Mouse (Mus musculus) 3T3-L1 (cell line): Measurements from ENCODE around the gene Zbtb44.
"Not testable (repeated sequence)": the region's sequence is repeated elsewhere in the genome, so short reads cannot be mapped to it uniquely, and the experiment has no call there.

Experiments used
- DNase-seq: peaks from one replicate; pipeline ENCODE4 v3.0.0-alpha.2; 2015; ENCODE audit warnings: low read depth, low spot score

Gene Zbtb44

DNA sequence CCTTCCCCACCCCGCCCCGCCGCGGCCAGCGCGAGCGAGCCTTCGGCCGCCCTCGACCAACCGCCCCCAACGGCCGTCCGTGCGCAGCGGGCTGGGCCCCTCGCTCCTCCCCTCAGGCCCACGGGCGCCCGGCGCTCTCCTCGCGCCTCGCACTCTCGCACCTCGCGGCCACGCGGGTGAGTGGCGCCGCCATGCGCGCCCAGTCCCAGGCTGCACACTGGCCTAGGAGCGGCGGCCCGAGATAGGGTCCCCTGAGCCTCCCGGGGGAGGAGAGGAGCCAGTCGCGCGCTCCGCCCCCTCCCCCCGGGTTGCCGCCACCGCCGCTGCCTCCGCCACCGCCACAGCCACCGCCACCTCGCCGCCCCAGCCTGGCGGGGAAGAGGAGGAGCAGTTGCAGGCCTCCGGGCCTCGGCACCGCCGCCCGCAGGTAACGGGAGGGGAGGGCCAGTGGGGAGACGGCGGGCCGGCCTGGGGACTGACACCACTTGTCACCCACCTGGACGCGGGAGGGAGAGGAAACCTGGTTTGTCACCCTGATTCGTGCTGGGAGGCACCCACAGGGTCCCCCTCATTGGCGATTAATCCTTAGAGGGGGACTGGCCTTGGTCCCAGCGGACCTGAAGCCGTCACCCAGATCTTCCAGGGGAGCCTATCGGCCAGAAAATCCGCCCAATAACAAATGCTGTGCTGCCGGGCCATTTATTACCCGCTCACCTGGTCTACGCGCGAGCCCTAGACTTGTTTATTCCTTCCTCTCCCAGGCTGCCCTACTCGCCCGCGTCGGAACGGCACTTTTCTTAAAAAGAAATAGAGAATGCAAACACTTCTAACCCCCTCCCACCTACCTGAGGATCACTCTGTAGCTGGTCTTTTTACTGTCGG lies at the start of gene Zbtb44:
TSS of gene Zbtb44 (plus strand) at position 113 of the 882 bp plus-strand sequence.
- DNase-seq: peak; percentile 34

DNA sequence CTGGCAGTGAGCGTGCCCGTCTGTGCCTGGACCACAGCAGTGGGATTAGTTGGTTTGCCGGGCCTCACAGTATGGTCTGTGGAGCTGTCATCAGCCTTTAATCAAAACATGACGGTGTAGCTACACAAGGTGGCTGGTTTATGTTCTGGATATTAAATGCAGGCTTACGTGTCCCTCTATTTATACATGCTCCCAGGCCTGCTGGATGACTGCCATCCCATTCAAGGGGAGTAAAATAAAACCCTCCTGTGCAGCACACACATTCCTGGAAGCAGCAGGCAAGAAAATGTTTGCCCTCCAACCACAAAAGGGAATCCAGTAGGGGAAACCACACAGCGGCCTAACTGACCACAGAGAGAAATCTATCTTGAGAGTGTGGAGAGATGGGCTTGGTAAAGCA lies 44.7 kb upstream of the Zbtb44 start:
- DNase-seq: peak; percentile 68

DNA sequence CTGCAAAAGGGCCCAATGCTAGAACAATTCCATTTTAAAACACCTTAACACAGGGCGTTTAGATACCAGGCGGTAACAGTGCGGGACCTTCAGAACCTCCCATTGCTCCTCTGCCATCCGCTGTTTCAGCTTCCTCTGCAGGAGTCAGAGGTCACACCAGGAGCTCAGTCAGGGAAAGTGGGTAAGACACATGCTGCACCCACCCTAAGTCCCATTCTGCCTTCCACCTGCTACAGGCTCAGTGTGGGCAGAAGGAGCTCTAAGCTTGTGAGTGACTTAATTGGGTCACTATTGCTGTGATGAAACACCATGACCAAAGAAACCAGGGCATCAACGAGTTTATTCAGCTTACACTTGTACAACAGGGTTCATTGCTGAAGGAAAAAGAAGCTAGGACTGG lies 37.3 kb upstream of the Zbtb44 start:
- no peak for DNase-seq

DNA sequence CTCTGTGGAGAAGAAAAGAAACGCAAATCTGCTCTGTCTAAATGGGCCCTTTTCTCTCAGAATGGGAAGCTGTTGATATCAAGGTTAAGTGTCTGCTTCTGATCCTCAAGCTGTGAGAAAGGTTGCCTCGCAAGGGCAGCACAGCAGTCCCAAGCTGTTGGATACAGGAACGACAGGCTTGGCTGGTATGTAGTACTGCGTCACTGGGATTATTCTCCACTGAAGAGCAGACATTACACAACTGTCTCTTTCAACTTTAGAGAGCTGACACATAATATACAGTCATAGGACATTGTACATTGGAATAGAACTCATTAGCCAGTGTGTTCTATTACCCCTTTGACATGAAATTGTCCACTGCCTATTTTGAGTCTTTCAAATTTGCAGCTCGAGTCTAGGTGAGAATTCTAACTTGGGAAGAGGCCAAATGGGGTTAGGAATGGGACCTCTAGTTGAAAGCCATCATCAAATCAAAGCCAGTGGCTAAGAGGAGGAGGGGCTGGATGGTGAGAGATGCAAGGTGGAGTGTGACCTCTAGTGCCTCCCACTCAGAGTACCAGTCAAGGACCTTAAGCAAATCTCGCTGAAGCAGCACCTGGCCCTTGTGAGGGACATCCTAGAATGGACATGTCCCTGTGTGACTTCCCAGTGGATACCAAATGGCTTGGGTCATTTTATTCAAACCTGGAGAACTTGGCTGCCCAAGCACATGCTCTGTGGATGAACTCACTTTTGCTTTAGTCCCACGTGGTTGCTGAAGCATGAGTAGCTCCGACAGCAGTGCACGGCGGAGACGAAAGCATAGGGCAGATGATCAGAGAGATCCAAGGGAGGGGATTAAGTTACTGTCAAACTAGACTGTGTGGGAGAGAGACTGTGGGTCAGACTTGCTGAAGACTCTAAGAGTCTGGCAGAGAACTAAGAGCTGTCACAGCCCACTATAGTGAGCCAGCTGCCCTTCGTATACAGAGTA lies 33.6 kb upstream of the Zbtb44 start:
- no peak for DNase-seq

DNA sequence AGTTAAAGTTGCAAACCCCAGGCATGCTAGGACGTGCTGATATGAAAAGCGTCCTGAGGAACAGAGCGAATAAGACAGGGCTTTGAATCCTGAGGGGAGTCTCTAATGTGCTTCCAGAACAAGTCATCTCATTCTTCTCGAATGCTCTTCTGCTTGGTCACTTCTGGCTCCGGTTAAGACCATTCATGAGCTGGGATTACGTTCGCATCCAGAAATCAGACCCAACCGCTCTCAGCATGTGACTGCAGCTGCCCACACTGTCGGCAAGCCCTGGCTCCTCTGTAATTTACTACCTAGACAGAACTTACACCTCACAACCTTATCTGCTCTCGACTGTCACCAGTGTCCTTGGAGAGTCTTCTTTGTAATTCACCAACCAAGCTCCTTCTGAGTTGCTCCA lies 29.8 kb upstream of the Zbtb44 start:
- DNase-seq: no peak

DNA sequence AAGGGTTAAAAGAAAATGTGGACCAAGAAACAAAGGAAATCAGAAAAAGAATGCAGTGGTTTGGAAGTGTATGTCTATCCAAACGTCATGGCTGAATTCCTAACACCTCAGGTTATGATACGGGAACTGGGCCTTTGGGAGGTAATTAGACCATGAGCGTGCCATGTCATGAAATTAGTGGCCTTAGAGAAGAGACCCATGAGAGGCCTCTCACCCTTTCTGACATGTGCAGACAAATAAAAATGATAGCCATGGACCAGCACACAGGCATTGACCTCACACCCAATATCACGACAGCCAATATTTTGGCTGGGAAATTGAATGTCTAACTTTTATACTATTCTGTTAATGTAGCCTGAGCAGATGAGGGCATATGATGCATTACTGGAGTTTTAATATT lies 27.9 kb upstream of the Zbtb44 start:
- no peak for DNase-seq

DNA sequence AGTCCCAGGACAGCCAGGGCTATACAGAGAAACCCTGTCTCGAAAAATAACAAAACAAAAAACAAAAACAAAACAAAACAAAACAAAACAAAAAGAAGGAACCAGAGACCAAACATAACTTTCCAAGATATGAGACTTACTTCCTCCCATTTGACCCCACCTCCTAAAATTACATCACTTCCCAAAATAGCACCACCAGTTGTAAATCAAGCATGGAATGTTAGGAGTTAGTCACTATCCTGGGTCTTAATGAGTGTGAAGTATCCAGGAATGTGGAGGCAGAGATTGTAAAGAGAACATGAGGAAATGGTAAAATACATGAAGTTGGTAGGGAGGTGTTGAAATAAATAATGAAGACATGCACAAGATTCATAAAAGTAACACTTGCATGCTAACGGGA lies 21.1 kb upstream of the Zbtb44 start:
- DNase-seq: peak; percentile 58

DNA sequence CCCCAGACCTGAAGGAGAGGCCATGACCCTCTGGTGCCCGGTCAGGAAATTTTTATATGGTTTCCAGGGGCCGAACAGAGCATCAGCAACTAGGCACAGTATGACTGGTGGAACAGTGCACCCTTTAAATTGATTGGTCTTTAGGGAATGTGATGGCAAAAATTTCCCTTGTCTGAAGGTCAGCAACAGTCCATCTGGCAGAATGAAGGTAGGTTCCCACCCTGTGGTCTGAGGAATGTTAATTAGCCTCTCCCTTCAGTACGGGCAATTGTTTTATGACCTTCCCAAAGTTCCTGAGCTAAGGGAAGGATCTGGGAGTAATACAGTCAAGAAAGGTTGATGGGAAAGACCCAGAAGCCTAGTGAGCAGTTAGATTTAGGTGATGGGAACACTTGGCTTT lies 20.4 kb upstream of the Zbtb44 start:
- DNase-seq: no peak

DNA sequence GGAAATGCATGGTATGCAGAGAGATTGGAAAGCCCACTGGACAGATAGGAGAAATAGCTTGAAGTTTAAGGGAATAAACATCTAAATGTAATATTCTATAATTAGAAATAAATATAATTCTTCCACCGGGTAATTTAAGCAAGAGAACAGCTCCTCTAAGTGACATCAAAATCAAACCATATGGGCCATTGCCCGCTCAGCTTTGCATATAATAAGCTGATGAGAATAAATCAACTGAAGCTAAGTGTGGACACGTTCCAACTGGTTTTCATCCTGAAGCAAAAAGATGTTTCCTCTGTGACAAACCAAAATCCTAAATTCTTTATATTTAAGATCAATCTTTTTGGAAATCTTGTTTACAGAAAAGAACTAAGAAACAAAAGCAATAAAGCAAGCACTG lies 19.7 kb upstream of the Zbtb44 start:
- DNase-seq: no peak

DNA sequence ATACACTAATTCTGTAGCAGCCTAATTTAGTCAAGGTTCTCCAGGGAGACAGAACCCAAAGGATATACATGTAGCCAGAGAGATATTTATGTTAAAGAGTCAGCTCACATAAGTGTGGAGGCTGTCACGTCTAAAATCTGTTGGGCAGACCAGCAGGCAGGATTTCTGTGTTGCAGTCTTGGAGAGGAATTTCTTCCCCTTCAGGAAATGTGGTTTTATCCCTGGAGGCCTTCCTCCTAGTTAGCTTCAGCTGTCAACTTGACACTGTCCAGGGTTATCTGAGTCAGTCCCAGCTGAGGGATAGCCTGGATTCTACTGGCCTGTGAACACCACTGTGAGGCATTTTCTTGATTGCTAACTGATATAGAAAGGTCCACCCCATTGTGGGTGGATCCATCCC lies 18.9 kb upstream of the Zbtb44 start:
- peak; percentile 69 for DNase-seq

DNA sequence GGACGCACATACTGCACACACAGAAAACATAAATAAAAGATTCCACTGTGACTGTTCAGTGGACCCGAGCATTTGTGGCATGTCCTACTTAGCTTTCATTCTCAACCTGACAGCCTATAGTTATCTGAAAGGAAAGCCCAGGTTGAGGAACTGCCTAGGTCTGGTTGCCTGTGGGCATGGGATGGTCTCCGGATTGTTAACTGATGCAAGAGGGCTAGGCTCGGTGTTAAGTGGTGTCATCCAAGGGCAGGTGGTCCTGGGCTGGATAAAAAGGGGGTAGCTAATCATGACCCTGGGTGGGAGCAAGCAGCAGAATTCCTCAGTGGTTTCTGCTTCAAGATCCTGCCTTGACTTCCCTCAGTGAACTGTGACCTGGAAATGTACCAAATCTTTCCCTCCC lies 17.8 kb upstream of the Zbtb44 start:
- DNase-seq: no peak

DNA sequence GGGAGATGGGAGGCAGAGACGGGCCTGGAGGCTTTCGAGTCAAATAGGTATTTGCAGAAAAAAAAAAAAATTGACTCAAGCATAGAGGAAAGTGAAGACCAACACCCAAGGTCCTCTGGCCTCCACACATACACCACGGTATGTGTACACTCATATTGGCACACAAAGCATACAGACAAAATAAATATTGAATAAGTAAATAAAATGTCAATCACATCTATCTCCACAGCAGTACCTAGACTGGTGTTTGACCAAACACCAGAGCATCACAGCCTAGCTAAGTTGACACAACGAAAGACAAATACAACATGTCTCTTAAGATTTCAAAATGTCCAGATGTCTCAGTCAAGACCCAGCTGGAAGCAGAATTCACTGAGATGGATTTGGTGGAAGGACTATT lies 17.0 kb upstream of the Zbtb44 start:
- no peak for DNase-seq

DNA sequence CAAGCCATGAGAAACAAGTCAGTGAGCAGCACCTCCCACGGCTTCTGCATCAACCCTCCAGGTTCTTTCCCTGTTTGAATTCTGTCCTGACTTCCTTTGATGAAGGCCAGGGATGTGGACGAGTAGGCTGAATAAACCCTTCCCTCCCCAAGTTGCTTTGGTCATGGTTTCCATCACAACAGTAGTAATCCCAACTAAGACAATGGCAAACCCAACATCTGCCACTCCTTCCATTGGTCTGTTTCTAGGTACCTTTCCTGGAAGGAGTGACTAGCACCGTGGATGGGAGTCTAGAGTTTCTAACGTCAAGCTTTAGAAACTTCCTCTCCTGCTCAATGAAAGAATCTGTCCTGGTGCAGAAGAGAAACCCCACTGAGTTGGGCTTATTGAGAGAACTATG lies 12.8 kb upstream of the Zbtb44 start:
- DNase-seq: no peak

DNA sequence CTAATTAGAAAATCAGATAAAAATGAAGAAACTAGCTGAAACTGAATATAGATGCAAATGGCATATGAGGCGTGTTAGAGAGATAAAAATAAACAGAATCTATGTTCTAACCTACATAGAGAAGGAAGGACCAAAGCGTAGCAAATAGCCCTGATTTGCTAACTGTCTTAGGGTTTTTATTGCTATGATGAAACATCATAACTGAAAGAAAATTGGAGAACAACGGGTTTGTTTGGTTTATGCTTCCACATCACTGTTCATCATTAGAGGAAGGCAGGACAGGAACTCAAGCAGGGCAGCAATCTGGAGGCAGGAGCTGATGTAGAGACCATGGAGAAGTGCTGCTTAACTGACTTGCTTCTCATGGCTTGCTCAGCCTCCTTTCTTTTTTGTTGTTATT lies 12.3 kb upstream of the Zbtb44 start:
- no peak for DNase-seq

DNA sequence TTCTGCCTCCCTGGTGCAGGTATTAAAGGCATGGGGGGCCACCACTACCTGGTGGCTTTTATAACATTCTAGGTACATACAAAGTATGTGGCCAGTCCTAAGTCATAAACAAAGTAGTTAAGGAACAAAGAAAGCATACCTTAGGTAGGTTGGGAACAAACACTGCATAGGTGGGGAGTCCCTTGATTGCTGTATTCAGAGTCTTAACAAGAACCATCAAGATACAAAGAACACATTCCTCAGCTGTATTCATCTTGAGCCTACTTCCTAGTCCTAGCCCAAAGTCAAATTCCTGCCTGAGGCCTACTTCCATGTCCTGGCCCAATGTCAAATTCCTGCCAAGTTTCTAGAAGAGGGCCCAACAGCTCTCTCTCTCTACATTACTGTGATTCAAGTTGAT lies 11.7 kb upstream of the Zbtb44 start:
- DNase-seq: peak; percentile 14

DNA sequence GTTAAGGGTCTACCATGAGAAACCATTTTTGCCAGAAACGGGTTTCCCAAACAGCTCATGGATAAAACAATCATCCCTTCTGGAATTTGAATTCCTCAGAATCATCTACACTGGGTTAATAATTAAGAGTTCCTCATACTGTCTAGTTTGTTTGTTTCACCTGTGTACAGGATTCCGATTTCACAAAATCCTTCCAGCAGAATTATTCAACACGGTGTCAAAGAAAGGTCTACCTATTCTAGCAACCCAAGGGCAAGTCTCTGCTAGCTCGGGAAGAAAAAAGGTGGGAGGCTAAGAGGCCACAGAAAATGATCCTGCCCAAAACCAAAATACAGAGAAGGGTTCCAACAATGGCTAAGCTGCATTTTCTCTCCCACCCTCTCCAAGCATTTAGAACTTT lies 2.2 kb upstream of the Zbtb44 start:
- no peak for DNase-seq

DNA sequence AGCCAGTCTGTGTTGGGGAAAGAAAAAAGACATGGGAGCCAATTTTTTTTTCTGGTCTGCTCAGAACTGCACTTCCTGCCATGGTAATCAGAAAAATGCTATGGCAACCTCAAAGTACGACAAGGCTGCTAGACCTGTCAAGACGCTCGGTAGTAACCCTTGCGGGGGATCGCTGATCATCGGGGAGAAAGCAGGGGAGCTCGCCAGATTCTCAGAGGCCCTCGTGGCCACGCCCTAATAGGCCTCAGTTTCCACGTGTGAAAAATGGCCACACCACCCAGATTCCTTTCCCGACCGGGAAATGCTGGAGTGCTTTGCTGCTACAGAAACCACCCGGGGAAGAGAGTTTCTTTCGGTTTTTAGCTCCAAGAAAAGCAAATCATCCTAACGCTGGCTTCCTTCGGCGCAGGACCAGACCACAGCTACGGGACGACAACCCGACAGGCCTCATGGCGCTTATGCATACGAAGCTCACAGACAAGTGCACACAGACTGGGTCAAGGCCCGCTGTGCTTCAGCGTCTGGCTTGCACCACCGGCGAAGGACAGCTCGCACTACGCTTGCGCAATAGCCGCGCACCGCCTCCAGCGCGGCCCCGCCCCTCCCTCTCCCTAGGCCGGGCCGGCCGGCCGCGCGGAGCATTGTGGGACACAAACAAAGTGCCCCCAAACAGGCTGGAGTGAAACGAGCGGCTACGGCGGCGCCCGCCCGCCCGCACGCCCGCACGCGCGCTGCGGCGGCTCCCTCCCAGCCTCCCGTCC lies 513 bp upstream of the Zbtb44 start:
- peak; percentile 87 for DNase-seq

DNA sequence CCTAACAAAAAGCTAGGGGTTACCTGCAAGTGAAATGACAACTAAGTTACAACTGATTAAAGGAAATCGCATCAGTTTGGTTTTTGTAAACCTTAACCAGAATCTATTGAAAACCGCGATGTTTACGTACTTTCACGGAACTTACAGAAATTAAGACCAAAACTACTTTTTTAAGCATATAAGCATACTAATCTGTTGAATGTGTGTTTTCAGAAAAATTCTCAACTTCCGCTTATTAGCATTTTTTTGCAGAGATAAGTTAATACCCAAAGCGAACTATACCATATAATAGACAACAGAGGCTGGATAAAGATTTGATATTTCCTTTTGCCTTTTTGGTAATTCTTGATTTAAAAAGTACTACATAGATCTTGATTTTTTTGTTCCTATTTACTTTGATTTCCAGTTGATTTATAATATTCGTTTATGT lies 985 bp downstream of the Zbtb44 start:
- DNase-seq: peak; percentile 10

DNA sequence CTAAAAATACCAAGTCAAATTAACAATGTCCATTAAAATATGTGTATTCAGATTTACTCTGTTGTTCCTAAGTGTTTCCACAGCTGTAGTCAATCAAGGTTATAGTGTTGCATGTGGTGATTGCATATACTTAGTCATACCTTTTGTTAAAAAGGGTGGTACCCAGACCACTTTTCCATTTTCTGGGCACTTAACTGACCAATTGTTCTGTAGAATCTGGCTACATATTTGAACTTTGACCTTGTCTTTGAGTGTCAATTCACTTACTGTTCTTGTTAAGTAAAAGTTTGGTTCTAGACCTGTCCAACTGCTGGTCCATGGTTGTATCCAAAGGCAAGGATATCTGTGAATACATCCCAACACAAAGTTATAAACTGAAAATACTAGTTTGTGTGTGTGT lies 2.1 kb downstream of the Zbtb44 start:
- peak; percentile 19 for DNase-seq

DNA sequence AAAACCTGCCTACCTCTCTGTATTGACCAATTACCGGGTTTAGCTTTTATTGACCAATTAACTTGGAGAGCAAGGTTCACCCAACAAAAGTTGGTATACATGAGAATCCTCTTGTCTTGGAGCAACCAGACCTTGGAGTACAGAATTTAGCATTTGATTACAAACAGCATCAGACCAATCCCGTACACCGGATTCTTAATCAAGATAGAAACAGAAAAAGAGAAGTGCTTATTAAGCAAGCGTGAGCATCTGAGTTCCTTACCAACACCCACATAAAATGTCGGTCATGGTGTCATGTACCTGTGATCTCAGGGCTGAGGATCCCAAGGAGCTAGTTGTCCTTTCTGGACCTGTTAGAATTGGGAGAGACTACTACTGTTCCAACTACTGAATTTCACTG lies 19.8 kb downstream of the Zbtb44 start:
- no peak for DNase-seq

DNA sequence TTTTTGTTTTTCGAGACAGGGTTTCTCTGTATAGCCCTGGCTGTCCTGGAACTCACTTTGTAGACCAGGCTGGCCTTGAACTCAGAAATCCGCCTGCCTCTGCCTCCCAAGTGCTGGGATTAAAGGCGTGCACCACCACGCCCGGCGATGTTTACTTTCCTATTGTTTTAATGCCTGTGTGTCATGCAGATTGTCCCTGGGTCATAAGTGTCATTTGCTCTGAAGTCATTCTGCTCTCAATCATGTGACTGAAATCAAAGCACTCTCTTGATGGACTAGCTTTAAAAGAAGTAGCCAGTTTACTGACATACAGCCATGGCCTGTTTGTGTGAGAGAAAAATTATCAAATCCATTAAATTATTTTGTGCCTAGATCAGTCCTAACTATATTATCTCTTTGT lies 21.1 kb downstream of the Zbtb44 start:
- DNase-seq: not testable (repeated sequence)

DNA sequence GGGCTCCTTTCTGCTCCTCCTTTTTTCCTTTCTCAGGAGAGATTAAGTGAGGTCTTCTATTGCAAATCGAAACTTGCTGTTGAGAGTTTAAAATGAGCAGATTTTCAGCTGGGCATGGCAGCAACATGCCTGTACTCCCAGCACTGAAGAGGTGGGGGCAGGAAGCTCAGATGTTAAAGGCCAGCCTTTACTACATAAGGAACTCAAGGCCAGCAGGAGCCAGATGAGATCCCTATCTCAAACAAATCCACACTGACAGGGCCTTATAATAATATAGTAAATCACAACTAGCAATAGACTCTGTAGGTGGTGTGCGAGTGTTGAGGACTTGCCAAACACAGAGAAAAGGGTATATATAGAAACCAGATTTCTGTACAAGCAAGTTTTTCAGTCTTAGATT lies 28.3 kb downstream of the Zbtb44 start:
- DNase-seq: no peak
